10 mouse cellular contexts compared by ENCODE assay signal in the genomic region with DNA sequence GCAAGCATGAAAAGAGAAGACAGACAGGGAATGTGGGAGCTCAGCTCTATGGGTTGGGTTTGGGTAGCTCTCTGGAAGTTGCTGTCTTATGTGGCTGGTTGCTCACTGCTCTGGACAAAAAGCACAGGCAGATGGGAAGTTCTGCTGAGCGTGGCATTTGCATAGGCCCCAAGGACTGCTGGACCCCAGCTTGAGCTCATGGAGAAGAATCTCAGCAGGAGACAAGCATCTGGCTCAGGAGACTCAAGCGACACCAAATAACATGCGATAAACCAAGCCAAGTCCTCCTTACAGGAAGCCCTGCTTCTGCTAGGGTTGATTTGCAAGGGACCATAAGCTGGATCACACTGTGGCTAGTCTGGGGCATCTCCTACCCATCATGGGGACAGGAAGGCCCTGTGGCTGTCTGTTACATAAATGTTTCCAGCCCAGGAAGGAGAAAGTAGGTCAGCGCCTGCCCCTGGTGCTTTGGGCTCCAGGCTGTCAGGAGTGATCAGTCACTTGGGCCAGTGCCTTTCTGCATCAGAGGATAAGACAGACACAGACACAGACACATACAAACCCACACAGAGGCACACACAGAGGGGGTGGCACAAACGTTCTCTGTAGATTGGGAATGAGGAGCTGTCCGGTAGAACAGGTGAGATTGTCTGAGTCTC.
DNase-seq lines count a peak whose midpoint lies in the region; ATAC-seq and TF ChIP-seq lines count a peak whose summit lies in the region.
"Had no signal": no experiment of that assay in that cellular context is flagged by ENCODE, and none has a peak within 500 bp of the region (broad histone marks: within the 10 kb centered on the region; RNA-seq: fewer than 3 reads in every experiment).

No protein-coding gene starts in this region.

- TF ChIP-seq CTCF in intestine, postnatal 0 days (IDR thresholded peaks at IDR 0.05; ENCODE audit: low read depth) = no peak

- H3K9ac ChIP-seq in midbrain, embryonic 15.5 days = no peak overlapping the region
- H3K9ac ChIP-seq in intestine, postnatal 0 days (ENCODE audit: low read depth, low read length) = no peak overlapping the region
- H3K9ac ChIP-seq in forebrain, embryonic 14.5 days (ENCODE audit: low read length) = no peak overlapping the region
- H3K9ac ChIP-seq: limb, embryonic 13.5 days had no signal

- H3K4me2 ChIP-seq in midbrain, embryonic 15.5 days = no peak overlapping the region
- H3K4me2 ChIP-seq in intestine, postnatal 0 days (replicated peaks; ENCODE audit: low read depth) = no peak overlapping the region
- no peak overlapping the region for H3K4me2 ChIP-seq in forebrain, embryonic 14.5 days (ENCODE audit: low read length)
- H3K4me2 ChIP-seq: limb, embryonic 13.5 days had no signal

- no peaks in the 10 kb centered on the region for H3K9me3 ChIP-seq in midbrain, embryonic 10.5 days (replicated peaks)
- H3K9me3 ChIP-seq in midbrain, embryonic 15.5 days = no peaks in the 10 kb centered on the region
- no peaks in the 10 kb centered on the region for H3K9me3 ChIP-seq in intestine, postnatal 0 days (ENCODE audit: control insufficient read depth)
- no peaks in the 10 kb centered on the region for H3K9me3 ChIP-seq in forebrain, embryonic 14.5 days (replicated peaks; ENCODE audit: control insufficient read depth, low read length)
- H3K9me3 ChIP-seq: limb, embryonic 13.5 days had no signal

- H3K36me3 ChIP-seq in midbrain, embryonic 10.5 days = peaks cover 26% of the 10 kb centered on the region
- H3K36me3 ChIP-seq in midbrain, embryonic 15.5 days (replicated peaks) = no peaks in the 10 kb centered on the region; the same call in 1 of the 2 replicates
- no peaks in the 10 kb centered on the region; the same call in 1 of the 2 replicates for H3K36me3 ChIP-seq in intestine, postnatal 0 days (ENCODE audit: control insufficient read depth, insufficient read depth)
- H3K36me3 ChIP-seq in forebrain, embryonic 14.5 days (ENCODE audit: control insufficient read depth, insufficient read depth, low read length) = no peaks in the 10 kb centered on the region

- no peaks in the 10 kb centered on the region for H3K27me3 ChIP-seq in midbrain, embryonic 10.5 days (ENCODE audit: low read depth, poor library complexity, severe bottlenecking)
- H3K27me3 ChIP-seq in midbrain, embryonic 15.5 days (replicated peaks) = no peaks in the 10 kb centered on the region
- no peaks in the 10 kb centered on the region for H3K27me3 ChIP-seq in intestine, postnatal 0 days (replicated peaks; ENCODE audit: control insufficient read depth, insufficient read depth, low read length)
- H3K27me3 ChIP-seq in forebrain, embryonic 14.5 days (replicated peaks; ENCODE audit: control insufficient read depth, insufficient read depth, low read length) = no peaks in the 10 kb centered on the region
- H3K27me3 ChIP-seq: limb, embryonic 13.5 days had no signal

- ATAC-seq in frontal cortex, adult (ENCODE audit: low TSS enrichment) = peak; percentile 69
- ATAC-seq in midbrain, embryonic 15.5 days (replicated peaks) = no peak
- ATAC-seq in intestine, postnatal 0 days = no peak
- ATAC-seq in forebrain, embryonic 14.5 days = no peak

- no peak overlapping the region for H3K4me3 ChIP-seq in midbrain, embryonic 10.5 days
- no peak overlapping the region for H3K4me3 ChIP-seq in midbrain, embryonic 15.5 days
- H3K4me3 ChIP-seq in intestine, postnatal 0 days (ENCODE audit: low read depth, low read length) = no peak overlapping the region
- no peak overlapping the region for H3K4me3 ChIP-seq in forebrain, embryonic 14.5 days (ENCODE audit: low read depth, low read length)
- H3K4me3 ChIP-seq: limb, embryonic 13.5 days had no signal

- peaks cover 9% of the 10 kb centered on the region for H3K4me1 ChIP-seq in midbrain, embryonic 10.5 days
- H3K4me1 ChIP-seq in midbrain, embryonic 15.5 days = peaks cover 6% of the 10 kb centered on the region; the same call in 1 of the 2 replicates
- no peaks in the 10 kb centered on the region for H3K4me1 ChIP-seq in intestine, postnatal 0 days (replicated peaks; ENCODE audit: control insufficient read depth, insufficient read depth, low read length)
- no peaks in the 10 kb centered on the region for H3K4me1 ChIP-seq in forebrain, embryonic 14.5 days (ENCODE audit: control insufficient read depth, insufficient read depth, low read length)
- H3K4me1 ChIP-seq: limb, embryonic 13.5 days had no signal

- peak overlapping the region; percentile 15; the same call in 1 of the 2 replicates for H3K27ac ChIP-seq in midbrain, embryonic 10.5 days (replicated peaks)
- H3K27ac ChIP-seq in midbrain, embryonic 15.5 days = no peak overlapping the region
- H3K27ac ChIP-seq in intestine, postnatal 0 days (ENCODE audit: low read depth, low read length) = no peak overlapping the region
- H3K27ac ChIP-seq in forebrain, embryonic 14.5 days (ENCODE audit: low read depth, low read length) = no peak overlapping the region
- H3K27ac ChIP-seq: limb, embryonic 13.5 days had no signal

- 79% methylated on average over 6 of the region's 6 CpGs for WGBS in midbrain, embryonic 10.5 days
- 73% methylated on average over 6 of the region's 6 CpGs for WGBS in midbrain, embryonic 15.5 days
- WGBS in intestine, postnatal 0 days = 84% methylated on average over 6 of the region's 6 CpGs
- WGBS in forebrain, embryonic 14.5 days = 87% methylated on average over 6 of the region's 6 CpGs

- no peak for DNase-seq in frontal cortex, postnatal 10 days (ENCODE audit: low spot score in 2 of 2)
- no peak for DNase-seq in midbrain, embryonic 10.5 days (ENCODE audit: low spot score)
- DNase-seq in cerebellum, postnatal 14 days = peak; percentile 90 to 92
- peak; percentile 71 for DNase-seq in retina, adult 2 months (ENCODE audit: low read depth, low spot score)
- DNase-seq in forebrain, embryonic 14.5 days (ENCODE audit: low spot score) = no peak
- DNase-seq: thymus, postnatal 25 days had no signal

Comparison
In these comparisons a context has a peak if more than half of its experiments do, and no peak if none do; other contexts are left out.
1. DNase-seq: peak in cerebellum, postnatal 14 days (2 of 2) and retina, adult 2 months (single experiment); none in frontal cortex, postnatal 10 days (0 of 2), midbrain, embryonic 10.5 days (single experiment) and forebrain, embryonic 14.5 days (single experiment).